Mouse (Mus musculus): ENCODE results near the gene Fxyd3. TPM values are rescaled to one million over a fixed set of nuclear protein-coding genes. Genes with fewer than 3 reads are reported as not detected.

Fxyd3 gene
- polyA plus RNA-seq, 1 experiment from 2014 or later: 0.52 TPM

DNA sequence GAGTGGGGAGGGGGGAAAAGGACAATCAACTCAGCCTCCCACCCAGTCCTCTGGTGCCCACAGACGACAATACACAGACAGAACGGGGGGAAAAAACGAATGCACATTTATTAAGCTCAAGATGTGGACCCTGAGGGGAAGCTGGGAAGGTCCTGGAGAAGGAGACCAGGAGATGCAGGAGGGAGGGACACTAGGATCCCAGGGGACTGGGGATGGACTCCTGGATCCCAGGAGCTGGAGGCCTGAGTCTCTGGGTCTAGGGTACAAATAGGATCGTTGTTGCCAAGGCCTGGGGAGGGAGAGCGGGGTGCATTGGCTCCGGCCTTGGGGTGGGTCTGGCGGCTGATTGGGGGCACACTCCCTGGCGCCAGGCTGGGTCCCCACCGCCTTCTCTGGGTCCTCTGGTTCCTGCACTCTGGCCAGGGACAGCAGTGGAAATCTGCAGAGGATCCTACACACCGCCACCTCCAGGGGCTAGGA is 34.0 kb downstream of the Fxyd3 start, which contains the start of gene Fxyd5:
Fxyd5 (minus strand) TSS at position 51 of the 480 bp plus-strand sequence.
- Histone ChIP-seq H3K4me2 (peak within 1 kb of the TSS; percentile 50), H3K36me3 (no peaks in the 10 kb centered on the region), H3K4me1 (replicated peaks) (no peaks in the 10 kb centered on the region; the same call in none of the 2 replicates), H3K9me3 (replicated peaks) (no peaks in the 10 kb centered on the region), H3K27ac (no peak within 1 kb of the TSS), H3K4me3 (replicated peaks) (peak within 1 kb of the TSS; percentile 38), H3K27me3 (peaks cover 44% of the 10 kb centered on the region), H3K9ac (0 out of 2 replicates have a peak within 1 kb of the TSS, but pooled peaks have one; percentile 29)
- ATAC-seq (ENCODE audit: low read depth) (no peak), DNase-seq (no peak)
- 39% methylated on average over 10 of the region's 10 CpGs for WGBS (ENCODE audit: insufficient replicate concordance)

DNA sequence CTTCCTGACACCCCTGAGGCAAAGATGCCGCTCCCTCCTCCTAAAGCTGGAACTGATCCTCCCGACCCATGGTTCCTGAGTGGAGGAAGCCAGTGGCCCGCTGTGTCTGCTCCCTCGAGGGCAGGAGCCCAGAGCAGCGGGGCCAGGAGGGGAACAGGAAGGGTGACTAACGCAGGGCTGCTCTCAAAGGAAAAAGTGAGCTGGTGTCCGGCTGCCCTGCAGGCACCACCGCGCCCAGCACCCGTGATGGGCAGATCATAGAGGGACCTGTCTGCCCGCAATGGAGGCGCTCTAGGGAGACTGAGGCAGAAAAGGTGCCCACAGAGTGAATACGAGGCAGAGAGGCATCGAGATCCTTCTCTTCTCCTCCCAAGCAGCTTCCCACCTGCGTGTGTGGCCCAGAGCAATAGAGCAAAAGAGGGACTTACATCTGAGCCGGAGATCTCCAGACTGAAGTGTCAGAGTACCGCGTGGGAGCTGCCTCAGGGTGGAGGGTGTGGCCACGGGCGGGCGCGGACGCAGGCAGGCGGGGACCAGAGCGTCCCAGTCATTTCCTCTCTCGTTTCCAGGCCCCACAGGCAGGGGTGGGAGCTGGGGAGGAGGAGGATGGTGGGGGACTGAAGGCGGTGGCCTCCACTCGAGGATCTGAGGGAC is 34.7 kb downstream of the Fxyd3 start:
- DNase-seq: no peak
- peaks cover 38% of the 10 kb centered on the region for H3K27me3 ChIP-seq
- peak overlapping the region; percentile 38 for H3K4me3 ChIP-seq (replicated peaks)
- peak overlapping the region; percentile 50 for H3K4me2 ChIP-seq
- 0 out of 2 replicates have a peak overlapping the region, but pooled peaks have one; percentile 29 for H3K9ac ChIP-seq
- H3K9me3 ChIP-seq (replicated peaks): no peaks in the 10 kb centered on the region
- no peaks in the 10 kb centered on the region; the same call in none of the 2 replicates for H3K4me1 ChIP-seq (replicated peaks)
- H3K36me3 ChIP-seq: no peaks in the 10 kb centered on the region
- H3K27ac ChIP-seq: no peak overlapping the region
- no peak for ATAC-seq (ENCODE audit: low read depth)
- WGBS (ENCODE audit: insufficient replicate concordance): 2% methylated on average over 28 of the region's 28 CpGs

DNA sequence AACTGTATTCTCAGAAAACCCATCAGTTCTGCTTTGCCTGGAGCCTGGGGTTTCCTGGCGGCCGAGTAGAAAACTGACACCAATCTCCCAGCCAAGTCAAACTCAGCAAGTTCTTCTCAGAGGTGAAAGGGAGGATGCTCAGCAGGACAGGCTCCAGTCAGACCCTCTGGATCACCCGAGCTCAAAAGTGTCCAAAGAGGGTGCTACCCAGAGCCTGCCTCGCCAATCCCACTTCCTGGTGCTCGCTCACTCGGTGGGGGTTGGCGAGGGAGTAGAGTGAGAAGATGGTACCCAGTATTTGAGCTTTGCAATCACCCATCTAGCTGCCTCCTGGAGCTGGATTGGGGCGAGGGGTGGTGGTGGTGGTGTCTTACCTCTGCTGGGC is 35.5 kb downstream of the Fxyd3 start:
- peak overlapping the region; percentile 38; the same call in 1 of the 2 replicates for H3K4me3 ChIP-seq (replicated peaks)
- no peak overlapping the region for H3K27ac ChIP-seq
- no peaks in the 10 kb centered on the region for H3K9me3 ChIP-seq (replicated peaks)
- 20% methylated on average over 8 of the region's 8 CpGs for WGBS (ENCODE audit: insufficient replicate concordance)
- no peaks in the 10 kb centered on the region for H3K36me3 ChIP-seq
- peaks cover 38% of the 10 kb centered on the region for H3K27me3 ChIP-seq
- DNase-seq (no peak), ATAC-seq (ENCODE audit: low read depth) (no peak)
- H3K9ac ChIP-seq: no peak overlapping the region
- no peaks in the 10 kb centered on the region; the same call in none of the 2 replicates for H3K4me1 ChIP-seq (replicated peaks)
- H3K4me2 ChIP-seq: peak overlapping the region; percentile 50

DNA sequence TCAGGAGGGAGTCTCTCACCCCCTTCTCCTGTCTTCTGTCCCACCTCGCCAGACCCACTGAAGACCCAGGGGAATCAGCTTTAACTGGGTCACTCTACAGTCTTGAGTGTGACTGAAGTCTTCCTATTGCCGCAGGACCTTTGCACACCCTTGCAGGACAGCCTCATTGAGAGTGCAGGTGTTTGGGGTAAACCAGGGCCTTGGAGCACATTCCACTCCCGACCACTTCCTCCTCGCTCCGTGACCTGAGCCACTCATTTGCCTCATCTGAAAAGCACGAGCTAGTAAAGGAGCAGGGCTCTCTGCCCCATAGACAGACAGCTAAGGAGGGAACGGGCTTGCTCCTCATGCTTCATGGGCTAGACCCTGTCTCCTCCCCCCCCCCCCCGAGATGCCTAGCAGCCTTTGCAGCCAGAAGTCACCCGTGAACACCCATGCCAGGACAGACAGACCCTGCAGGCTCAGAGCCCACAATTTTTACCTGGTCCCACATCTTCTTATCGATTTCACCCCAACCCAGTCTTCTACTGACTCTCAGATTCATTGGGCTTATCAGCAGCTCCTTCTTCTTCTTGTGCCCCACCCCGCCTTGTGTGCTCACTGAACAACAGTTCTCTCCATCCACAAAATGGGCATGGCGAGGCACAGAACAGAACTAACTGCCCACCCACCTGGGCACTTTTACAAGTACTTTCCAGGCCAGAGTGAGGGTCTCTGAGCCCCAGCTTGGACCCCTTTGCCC is 36.1 kb downstream of the Fxyd3 start:
- 36% methylated on average over 12 of the region's 12 CpGs for WGBS (ENCODE audit: insufficient replicate concordance)
- Histone ChIP-seq H3K4me2 (peak overlapping the region; percentile 50; the same call in 1 of the 2 replicates), H3K27ac (no peak overlapping the region), H3K36me3 (no peaks in the 10 kb centered on the region), H3K4me3 (replicated peaks) (0 out of 2 replicates have a peak overlapping the region, but pooled peaks have one; percentile 38), H3K27me3 (peaks cover 38% of the 10 kb centered on the region), H3K9me3 (replicated peaks) (no peaks in the 10 kb centered on the region), H3K9ac (no peak overlapping the region), H3K4me1 (replicated peaks) (peaks cover under 1% of the 10 kb centered on the region)
- DNase-seq (no peak), ATAC-seq (ENCODE audit: low read depth) (no peak)

DNA sequence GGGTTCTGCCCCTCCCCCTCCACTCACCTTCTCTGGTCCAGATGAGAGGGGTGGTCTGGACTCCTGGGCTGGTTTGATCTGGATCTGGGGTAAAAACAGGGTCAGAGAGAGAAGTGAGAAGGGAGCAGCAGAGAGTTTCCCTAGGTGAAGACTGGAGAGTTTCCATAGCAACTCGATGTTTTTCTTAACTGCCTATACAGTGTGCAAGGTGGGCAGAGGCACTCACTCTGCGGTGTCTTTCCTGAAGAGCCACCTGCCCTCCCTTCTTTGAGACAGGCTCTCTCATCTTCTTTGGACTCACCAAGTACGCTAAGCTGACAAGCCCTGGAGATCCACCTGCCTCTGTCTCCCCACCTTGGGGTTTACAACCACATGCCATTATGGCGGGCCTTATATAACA is 37.5 kb downstream of the Fxyd3 start:
- Histone ChIP-seq H3K9ac (no peak overlapping the region), H3K27ac (no peak overlapping the region), H3K4me1 (replicated peaks) (peaks cover 13% of the 10 kb centered on the region), H3K4me2 (no peak overlapping the region), H3K4me3 (replicated peaks) (no peak overlapping the region), H3K9me3 (replicated peaks) (no peaks in the 10 kb centered on the region), H3K27me3 (peaks cover 33% of the 10 kb centered on the region), H3K36me3 (no peaks in the 10 kb centered on the region)
- DNase-seq: no peak
- no peak for ATAC-seq (ENCODE audit: low read depth)
- 76% methylated on average over 4 of the region's 4 CpGs for WGBS (ENCODE audit: insufficient replicate concordance)

DNA sequence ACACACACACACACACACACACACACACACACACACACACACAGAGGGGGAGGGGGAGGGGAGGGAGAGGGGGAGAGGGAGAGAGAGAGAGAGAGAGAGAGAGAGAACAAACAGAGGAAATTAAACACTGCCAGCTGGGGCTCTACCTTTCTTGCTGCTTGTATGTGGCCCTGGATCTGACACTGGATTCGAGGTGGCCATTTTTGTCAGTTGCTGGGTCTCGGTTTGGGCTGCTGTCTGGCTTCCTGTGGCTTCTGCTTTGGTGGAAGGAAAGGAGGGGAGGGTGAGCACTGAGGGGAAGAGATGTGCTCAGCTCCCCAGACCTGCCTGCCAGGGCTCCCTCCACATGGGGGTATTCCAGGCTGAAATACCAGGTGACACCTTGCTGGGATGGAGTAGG is 38.8 kb downstream of the Fxyd3 start:
- peaks cover 23% of the 10 kb centered on the region for H3K4me1 ChIP-seq (replicated peaks)
- H3K27me3 ChIP-seq: peaks cover 26% of the 10 kb centered on the region
- no peak overlapping the region for H3K27ac ChIP-seq
- no peaks in the 10 kb centered on the region for H3K9me3 ChIP-seq (replicated peaks)
- H3K4me3 ChIP-seq (replicated peaks): no peak overlapping the region
- no peak for ATAC-seq (ENCODE audit: low read depth)
- H3K9ac ChIP-seq: no peak overlapping the region
- H3K4me2 ChIP-seq: no peak overlapping the region
- WGBS (ENCODE audit: insufficient replicate concordance): 9% methylated on average over 2 of the region's 2 CpGs
- DNase-seq: no peak
- H3K36me3 ChIP-seq: no peaks in the 10 kb centered on the region

DNA sequence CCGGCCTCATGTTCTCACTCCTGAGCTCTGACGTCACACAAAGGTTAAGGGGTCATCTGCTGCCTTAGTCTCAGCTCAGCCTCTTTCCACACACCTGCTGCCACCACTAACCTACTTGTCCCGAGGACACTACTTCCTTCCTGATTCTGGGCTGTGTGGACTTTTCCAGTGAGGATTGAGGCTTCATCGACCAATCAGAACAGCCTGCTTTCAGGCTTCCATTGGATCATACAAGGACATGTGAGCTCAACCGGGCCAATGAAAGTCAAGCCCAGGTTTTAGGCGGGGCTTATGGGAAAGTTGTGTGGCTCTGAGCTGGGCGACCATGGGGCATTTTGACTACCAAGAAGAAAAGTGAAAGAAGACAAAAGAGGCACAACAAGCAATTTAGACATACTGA is 39.6 kb downstream of the Fxyd3 start:
- no peaks in the 10 kb centered on the region for H3K36me3 ChIP-seq
- H3K27me3 ChIP-seq: peaks cover 19% of the 10 kb centered on the region
- no peak overlapping the region for H3K4me3 ChIP-seq (replicated peaks)
- peaks cover 23% of the 10 kb centered on the region for H3K4me1 ChIP-seq (replicated peaks)
- H3K4me2 ChIP-seq: no peak overlapping the region
- ATAC-seq (ENCODE audit: low read depth) (no peak), DNase-seq (no peak)
- 61% methylated on average over 7 of the region's 7 CpGs for WGBS (ENCODE audit: insufficient replicate concordance)
- no peak overlapping the region for H3K9ac ChIP-seq
- H3K9me3 ChIP-seq (replicated peaks): no peaks in the 10 kb centered on the region
- no peak overlapping the region for H3K27ac ChIP-seq

DNA sequence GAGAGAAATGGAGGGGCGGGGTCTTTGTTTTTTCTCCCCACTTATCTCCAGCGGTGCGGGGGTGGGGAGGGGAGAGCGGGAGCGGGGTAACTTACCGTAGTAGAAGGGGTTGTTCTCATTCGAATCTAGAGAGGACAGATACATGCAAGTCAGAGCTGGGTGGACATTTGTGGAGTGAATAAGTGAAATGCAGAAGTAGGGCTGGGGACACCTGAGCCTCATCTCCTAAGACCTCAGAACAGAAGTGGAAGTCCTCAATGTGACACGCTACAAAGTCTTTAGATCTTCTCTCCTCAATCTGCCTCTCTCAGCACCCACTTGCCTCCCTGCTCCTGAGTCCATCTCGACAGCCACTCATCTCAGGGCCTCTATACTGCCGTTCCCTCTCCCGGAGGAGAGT is 41.2 kb downstream of the Fxyd3 start:
- H3K27ac ChIP-seq: no peak overlapping the region
- no peaks in the 10 kb centered on the region for H3K36me3 ChIP-seq
- no peak overlapping the region for H3K4me2 ChIP-seq
- H3K4me1 ChIP-seq (replicated peaks): peaks cover 23% of the 10 kb centered on the region; the same call in 1 of the 2 replicates
- DNase-seq (no peak), ATAC-seq (ENCODE audit: low read depth) (no peak)
- 60% methylated on average over 11 of the region's 11 CpGs for WGBS (ENCODE audit: insufficient replicate concordance)
- no peak overlapping the region for H3K9ac ChIP-seq
- H3K27me3 ChIP-seq: 0 out of 2 replicates have a peak, but pooled peaks cover 2% of the 10 kb centered on the region
- H3K9me3 ChIP-seq (replicated peaks): no peaks in the 10 kb centered on the region
- H3K4me3 ChIP-seq (replicated peaks): no peak overlapping the region

DNA sequence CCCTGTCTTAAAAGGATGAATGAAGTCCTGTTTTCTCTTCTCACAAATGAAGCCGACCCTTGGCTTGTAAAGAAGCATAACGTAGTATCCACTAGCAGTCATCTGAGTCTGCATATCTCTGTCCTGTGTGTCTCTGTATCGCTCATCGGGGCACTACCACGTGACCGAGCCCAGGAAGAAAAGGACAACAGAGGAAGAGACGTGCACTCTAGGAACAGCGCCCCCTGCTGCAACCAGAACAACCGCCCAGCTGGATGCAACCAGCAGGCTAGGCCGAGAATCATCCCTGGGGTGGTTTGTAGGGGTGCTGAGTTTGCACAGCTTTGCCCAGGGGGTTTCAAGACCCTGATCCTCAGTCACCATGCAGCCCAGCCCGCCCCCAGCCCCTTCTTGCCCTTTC is 41.7 kb downstream of the Fxyd3 start:
- H3K36me3 ChIP-seq: no peaks in the 10 kb centered on the region
- H3K4me1 ChIP-seq (replicated peaks): peaks cover 23% of the 10 kb centered on the region; the same call in 1 of the 2 replicates
- DNase-seq (no peak), ATAC-seq (ENCODE audit: low read depth) (0 out of 2 replicates have a peak, but pooled peaks have one; percentile 33)
- WGBS (ENCODE audit: insufficient replicate concordance): 37% methylated on average over 11 of the region's 11 CpGs
- no peak overlapping the region for H3K4me3 ChIP-seq (replicated peaks)
- no peaks in the 10 kb centered on the region for H3K27me3 ChIP-seq
- no peak overlapping the region for H3K4me2 ChIP-seq
- no peak overlapping the region for H3K9ac ChIP-seq
- no peaks in the 10 kb centered on the region for H3K9me3 ChIP-seq (replicated peaks)
- H3K27ac ChIP-seq: no peak overlapping the region

DNA sequence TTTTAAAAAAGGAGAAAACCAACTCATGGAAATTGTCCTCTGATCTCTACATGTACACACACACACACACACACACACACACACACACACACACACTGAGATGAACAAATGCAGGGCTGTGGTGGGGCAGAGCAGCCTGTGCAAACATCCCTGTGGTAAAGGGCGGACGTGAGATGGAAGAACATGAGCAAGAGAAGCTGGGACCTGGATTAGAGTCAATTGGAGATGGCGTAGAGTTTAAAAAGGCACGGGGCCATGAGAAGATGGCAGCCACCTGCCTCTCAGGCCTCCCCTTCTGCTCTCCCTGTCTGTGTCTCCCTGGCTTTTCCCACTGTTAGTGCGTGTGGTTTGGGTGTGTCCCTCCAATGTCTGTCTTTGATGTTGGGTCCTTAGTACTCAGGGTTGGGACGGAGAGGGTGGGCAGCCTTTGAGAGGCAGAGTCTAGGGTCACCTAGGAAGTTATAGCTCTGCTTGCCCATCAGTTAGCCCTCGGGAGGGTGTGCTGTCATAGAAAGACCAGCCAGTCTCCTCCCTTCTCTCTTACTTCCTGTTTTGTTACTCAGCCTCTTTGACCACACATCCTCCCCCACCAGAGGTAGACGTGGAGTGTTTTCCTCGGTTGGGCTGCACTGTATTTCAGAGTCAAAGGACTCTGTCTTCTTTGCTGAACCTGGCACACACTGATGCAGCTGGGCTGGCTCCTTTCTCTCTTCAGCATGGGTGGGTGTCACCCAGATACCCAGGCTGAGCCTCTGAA is 42.9 kb downstream of the Fxyd3 start:
- no peak overlapping the region for H3K9ac ChIP-seq
- WGBS (ENCODE audit: insufficient replicate concordance): 30% methylated on average over 9 of the region's 9 CpGs
- no peaks in the 10 kb centered on the region for H3K27me3 ChIP-seq
- DNase-seq: no peak
- H3K4me1 ChIP-seq (replicated peaks): peaks cover 23% of the 10 kb centered on the region; the same call in 1 of the 2 replicates
- no peak overlapping the region for H3K4me2 ChIP-seq
- H3K4me3 ChIP-seq (replicated peaks): no peak overlapping the region
- no peaks in the 10 kb centered on the region for H3K36me3 ChIP-seq
- 0 out of 2 replicates have a peak, but pooled peaks have one; percentile 16 for ATAC-seq (ENCODE audit: low read depth)
- peak overlapping the region; percentile 32 for H3K27ac ChIP-seq
- H3K9me3 ChIP-seq (replicated peaks): no peaks in the 10 kb centered on the region

DNA sequence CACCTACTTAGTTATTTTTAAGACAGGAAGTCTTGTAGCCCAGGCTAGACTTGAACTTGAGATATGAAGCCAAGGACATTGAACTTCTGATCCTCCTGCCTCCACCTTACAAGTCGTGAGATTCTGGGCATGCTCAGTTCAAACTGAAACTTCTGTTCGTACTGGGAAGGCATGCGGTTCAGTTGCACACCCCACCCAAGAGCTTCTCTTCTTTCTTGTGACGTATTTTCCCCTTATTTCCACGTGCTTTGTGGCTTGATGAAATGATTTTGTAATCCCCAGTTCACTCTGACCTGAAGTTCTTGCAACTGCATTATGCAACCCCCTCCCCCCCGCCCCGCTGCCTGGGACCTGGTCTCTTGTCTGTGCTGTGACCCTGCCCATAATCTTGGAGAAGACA is 44.8 kb downstream of the Fxyd3 start:
- no peaks in the 10 kb centered on the region for H3K27me3 ChIP-seq
- H3K9me3 ChIP-seq (replicated peaks): no peaks in the 10 kb centered on the region
- 53% methylated on average over 7 of the region's 7 CpGs for WGBS (ENCODE audit: insufficient replicate concordance)
- no peak overlapping the region for H3K27ac ChIP-seq
- no peak overlapping the region for H3K9ac ChIP-seq
- ATAC-seq (ENCODE audit: low read depth): no peak
- DNase-seq: no peak
- H3K4me2 ChIP-seq: no peak overlapping the region
- H3K4me3 ChIP-seq (replicated peaks): no peak overlapping the region
- peaks cover 23% of the 10 kb centered on the region; the same call in 1 of the 2 replicates for H3K4me1 ChIP-seq (replicated peaks)
- H3K36me3 ChIP-seq: no peaks in the 10 kb centered on the region
